Mouse (Mus musculus): Measurements from ENCODE around the gene Preb. TPM values are rescaled to one million over a fixed set of nuclear protein-coding genes. Genes with fewer than 3 reads are reported as not detected.

The Preb gene
- 100 to 1,000 TPM; 233 to 245 TPM for total RNA-seq (2023)

DNA sequence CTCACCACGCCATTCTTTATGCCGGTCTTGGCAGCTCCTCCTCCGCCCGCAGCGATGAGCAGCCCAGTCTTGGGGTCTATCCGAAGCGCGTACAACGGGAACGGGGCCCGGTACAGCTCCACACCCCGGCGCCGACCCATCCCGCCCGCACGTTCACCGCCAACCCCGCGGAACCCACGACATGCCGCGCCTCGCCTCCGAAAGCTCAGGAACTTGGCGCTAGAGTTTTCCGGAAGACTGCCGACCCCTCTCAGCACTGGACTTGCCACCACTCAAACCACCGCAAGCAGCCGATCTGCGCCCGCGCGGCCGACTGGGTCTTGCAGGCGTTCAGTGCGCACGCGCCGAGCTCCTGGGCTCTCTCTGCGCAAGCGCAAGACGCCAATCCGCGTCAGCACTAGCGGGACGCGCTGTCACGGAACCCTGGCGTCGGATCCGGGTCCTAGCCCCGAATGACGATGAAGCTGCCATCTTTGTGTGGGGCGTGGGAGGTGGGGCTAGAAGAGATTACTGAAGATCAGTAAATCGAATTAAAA, at the start of gene Preb:
Gene Preb, minus strand, starts transcription at position 396 of the 536 bp plus-strand sequence.

DNA sequence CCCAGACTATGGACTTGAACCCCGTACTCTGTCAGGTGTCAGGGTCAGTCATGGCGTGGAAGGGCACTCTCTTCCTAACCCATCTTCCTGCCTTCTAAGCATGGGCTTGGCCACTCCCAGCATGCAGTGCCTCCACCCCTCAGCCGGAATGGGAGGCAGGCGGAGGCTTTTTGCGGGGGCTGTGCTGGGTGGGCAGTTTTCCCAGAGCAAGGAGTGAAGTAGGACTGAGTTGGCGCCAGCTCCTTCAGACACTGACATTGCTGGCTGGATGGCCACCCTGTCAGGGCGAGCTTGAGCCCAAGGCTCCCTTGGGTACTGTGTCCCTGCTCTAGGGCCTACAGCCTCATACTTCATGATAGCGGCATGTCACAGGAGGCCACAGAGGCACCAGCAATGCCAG, 8.3 kb upstream of the Preb start, which contains the start of gene Tcf23:
Gene Tcf23, plus strand, starts transcription at position 247 of the 400 bp plus-strand sequence.

GRCm38 (mm10) chr5:30944956-30945781, 15.0 kb downstream of the Preb start, which contains the start of gene Cgref1:
Cgref1 (minus strand) TSS chr5:30945591.

GRCm38 (mm10) chr5:30921256-30922033, 38.7 kb downstream of the Preb start, which contains the start of gene Khk:
Khk (plus strand) TSS chr5:30921431.

GRCm38 (mm10) chr5:30913060-30913841, 46.9 kb downstream of the Preb start, which contains the start of gene Emilin1:
Emilin1 (plus strand) TSS chr5:30913402.

GRCm38 (mm10) chr5:30907413-30908059, 52.6 kb downstream of the Preb start, which contains the start of gene Ost4:
Ost4 (minus strand) TSS chr5:30907788.

Other genes with a start within 250 kb of the Preb start
- not detected for gene Dpysl5, start 248.8 kb downstream of the Preb start, total RNA-seq (2023)
- 1 to 10 TPM; 8.9 to 9.4 TPM for gene Mapre3, start 145.7 kb downstream of the Preb start, total RNA-seq (2023)
- gene Tmem214, start 92.3 kb downstream of the Preb start, total RNA-seq (2023), result 10 to 100 TPM; 41.0 to 42.9 TPM
- 1 to 10 TPM; 4.6 to 5.7 TPM for gene Agbl5, start 71.7 kb downstream of the Preb start, total RNA-seq (2023)
- gene Ost4, start 52.6 kb downstream of the Preb start, total RNA-seq (2023), result 100 to 1,000 TPM; 172 to 184 TPM
- gene Emilin1, start 47.0 kb downstream of the Preb start, total RNA-seq (2023), result 10 to 100 TPM; 35.0 to 39.5 TPM
- gene Khk, start 38.9 kb downstream of the Preb start, total RNA-seq (2023), result 10 to 100 TPM; 43.8 to 50.5 TPM
- gene Cgref1, start 14.8 kb downstream of the Preb start, total RNA-seq (2023), result under 1 TPM in 1 of 2 experiments, not detected in 1; 0.82 TPM
- gene Tcf23, start 8.3 kb upstream of the Preb start, total RNA-seq (2023), result not detected
- 10 to 100 TPM; 35.0 to 42.6 TPM for gene Atraid, start 88.0 kb upstream of the Preb start, total RNA-seq (2023)
- gene Slc5a6, start 88.6 kb upstream of the Preb start, total RNA-seq (2023), result 1 to 10 TPM; 5.9 to 7.9 TPM
- 10 to 100 TPM; 17.6 to 20.7 TPM for gene Cad, start 94.4 kb upstream of the Preb start, total RNA-seq (2023)
- gene Dnajc5g, start 145.9 kb upstream of the Preb start, total RNA-seq (2023), result not detected
- gene Slc30a3, start 147.9 kb upstream of the Preb start, total RNA-seq (2023), result not detected
- gene Trim54, start 156.4 kb upstream of the Preb start, total RNA-seq (2023), result not detected
- gene Ucn, start 178.5 kb upstream of the Preb start, total RNA-seq (2023), result not detected
- 10 to 100 TPM; 23.0 to 25.1 TPM for gene Mpv17, start 193.9 kb upstream of the Preb start, total RNA-seq (2023)
- 1 to 10 TPM; 1.0 to 3.6 TPM for gene Gm29609, start 219.6 kb upstream of the Preb start, total RNA-seq (2023)
- 100 to 1,000 TPM in 1 of 2 experiments, 10 to 100 TPM in 1; 87.8 to 104 TPM for gene Gtf3c2, start 219.8 kb upstream of the Preb start, total RNA-seq (2023)
- 10 to 100 TPM; 64.1 to 75.9 TPM for gene Snx17, start 232.9 kb upstream of the Preb start, total RNA-seq (2023)
- 10 to 100 TPM; 18.8 to 21.9 TPM for gene Eif2b4, start 233.1 kb upstream of the Preb start, total RNA-seq (2023)
- gene Zfp513, start 241.9 kb upstream of the Preb start, total RNA-seq (2023), result 10 to 100 TPM; 40.5 to 42.8 TPM

Measured in monocyte, adult 59 days (primary cell).